Mouse (Mus musculus): Measurements from ENCODE around the gene Zbtb17.

- TF ChIP-seq POLR2A (IDR thresholded peaks at IDR 0.05; ENCODE audit: low read depth, low read length) (no peak), CTCF (IDR thresholded peaks at IDR 0.05; ENCODE audit: extremely low read depth, insufficient read length, insufficient replicate concordance, low read depth, low read length) (no peak)
Measured at GRCm38 (mm10) chr4:141504471-141504870, 60.0 kb downstream of the Zbtb17 start.

All from small intestine, adult 2 months (tissue).